Mouse (Mus musculus) ES-CJ7 (cell line): ENCODE data around the gene Bcar3.
"Not testable (repeated sequence)": the region's sequence is repeated elsewhere in the genome, so short reads cannot be mapped to it uniquely, and the experiment has no call there.

ENCODE experiments used
- DNase-seq: peaks from one replicate; pipeline ENCODE4 v3.0.0; 2011; ENCODE audit warnings: low read depth, low spot score

The Bcar3 gene

GRCm38 (mm10) chr3:122293954-122294850 is at the start of gene Bcar3:
Gene Bcar3 (plus strand): TSS chr3:122294136.
- peak; percentile 96 for DNase-seq

DNA sequence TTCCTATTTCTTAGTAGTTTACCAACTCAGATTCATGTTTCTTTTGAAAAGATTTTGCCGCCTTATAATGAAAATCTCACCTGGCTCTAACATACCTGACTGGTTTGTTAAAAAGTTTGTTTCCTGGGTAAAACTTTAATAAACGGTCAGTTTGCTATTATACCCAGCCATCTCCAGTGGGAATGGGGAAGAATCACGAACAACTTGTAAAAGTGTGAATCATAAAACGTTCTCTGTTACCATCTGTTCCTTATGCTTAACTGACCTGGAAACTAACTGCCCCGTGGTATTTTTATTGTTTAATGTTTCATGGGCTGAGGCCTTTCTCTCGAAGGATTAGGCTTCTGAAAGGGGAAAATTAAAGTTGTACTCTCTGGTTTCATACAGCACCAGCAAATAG is 49.2 kb upstream of the Bcar3 start:
- DNase-seq = no peak

DNA sequence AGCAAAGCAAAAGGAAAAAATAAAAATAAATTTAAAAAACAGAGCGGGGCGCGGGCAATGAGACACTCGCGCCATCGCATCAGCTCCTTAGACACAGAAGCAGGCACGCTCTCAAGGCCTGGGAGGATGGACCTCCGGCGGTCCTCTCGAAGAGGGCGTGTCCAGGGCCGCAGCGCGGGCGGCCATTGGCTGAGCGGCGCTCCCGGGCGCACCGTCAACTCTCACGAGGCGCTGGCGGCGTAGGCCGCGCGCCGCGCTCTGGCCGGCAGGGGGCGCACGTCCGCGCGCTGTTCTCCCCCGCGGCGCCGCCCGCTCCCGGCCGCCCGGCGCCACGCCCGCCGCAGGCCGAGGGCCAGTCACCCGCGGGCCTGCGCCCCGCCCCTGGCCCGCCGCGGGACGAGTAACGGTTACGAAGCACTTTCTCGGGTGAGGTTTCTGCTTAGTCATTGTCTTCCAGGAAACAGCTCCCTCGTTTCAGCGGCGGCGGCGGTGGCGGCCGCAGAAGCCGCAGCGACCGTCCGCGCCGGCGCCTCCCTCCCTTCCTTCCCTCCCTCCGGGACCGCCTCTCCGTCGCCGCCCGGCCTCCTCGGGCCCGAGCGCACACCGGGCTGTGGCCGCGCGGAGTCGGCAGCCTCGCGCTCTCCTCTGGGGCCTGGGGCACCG is 48.6 kb upstream of the Bcar3 start, which contains the start of gene Gclm:
TSS of gene Gclm (plus strand) at position 343 of the 663 bp plus-strand sequence.
- peak; percentile 92 for DNase-seq

- DNase-seq = peak; percentile 32
Observed at GRCm38 (mm10) chr3:122245878-122246332, 48.0 kb upstream of the Bcar3 start.

DNA sequence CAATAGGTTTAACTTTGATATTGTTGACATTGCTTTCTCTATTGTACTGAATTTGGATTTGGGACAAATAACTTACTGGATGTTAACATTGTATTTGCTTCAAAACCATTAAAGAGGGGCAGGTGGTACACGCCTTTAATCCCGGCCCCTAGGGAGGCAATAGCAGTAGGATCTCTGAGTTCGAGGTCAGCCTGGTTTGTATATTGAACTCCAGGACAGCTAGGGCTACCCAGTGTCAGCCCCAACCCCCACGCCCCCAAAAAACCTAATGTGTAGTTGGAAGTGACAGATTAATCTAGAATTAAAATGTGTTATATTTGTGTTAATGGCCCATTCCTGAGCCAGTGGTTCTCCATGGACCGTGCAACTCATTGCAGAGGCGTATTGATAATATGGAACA is 47.5 kb upstream of the Bcar3 start:
- DNase-seq = no peak

DNA sequence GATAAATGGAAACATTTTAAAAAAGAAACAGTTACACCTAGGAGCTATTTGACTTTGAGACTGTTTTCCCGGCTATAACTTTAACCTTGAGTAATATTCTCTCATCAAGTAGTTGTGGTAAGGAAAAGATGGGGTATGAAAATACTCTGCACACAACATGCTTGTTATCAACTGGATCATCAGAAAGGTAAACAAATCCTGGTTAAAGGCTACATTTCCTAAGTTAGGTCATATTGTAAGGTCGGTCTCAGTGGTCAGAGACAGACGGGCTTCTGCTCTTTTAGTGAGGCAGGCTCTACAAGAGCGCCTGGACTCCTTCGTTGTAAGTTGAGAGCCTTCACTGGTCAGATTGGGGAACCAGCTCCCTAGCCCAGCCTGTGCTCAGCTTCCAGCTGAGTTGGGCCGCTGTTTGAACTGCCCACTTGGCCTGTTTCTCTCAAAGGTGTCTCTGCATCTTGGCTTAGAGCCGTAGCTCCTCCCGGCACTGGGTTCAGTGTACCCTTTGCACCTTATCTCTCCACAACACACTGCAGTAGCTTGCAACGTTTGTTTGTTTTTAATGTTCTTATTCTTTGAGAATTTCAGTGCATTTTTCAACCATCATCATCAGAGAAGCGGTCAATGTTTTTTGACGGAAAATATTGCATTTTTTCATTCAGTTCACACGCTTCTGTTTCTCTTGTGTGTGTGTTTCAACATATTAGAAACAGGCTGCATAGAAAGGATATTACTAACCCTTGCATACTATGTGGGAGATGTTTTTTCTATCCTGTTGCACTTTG is 46.8 kb upstream of the Bcar3 start:
- DNase-seq = no peak

- DNase-seq = no peak
Observed at GRCm38 (mm10) chr3:122247768-122248100, 46.2 kb upstream of the Bcar3 start.

DNA sequence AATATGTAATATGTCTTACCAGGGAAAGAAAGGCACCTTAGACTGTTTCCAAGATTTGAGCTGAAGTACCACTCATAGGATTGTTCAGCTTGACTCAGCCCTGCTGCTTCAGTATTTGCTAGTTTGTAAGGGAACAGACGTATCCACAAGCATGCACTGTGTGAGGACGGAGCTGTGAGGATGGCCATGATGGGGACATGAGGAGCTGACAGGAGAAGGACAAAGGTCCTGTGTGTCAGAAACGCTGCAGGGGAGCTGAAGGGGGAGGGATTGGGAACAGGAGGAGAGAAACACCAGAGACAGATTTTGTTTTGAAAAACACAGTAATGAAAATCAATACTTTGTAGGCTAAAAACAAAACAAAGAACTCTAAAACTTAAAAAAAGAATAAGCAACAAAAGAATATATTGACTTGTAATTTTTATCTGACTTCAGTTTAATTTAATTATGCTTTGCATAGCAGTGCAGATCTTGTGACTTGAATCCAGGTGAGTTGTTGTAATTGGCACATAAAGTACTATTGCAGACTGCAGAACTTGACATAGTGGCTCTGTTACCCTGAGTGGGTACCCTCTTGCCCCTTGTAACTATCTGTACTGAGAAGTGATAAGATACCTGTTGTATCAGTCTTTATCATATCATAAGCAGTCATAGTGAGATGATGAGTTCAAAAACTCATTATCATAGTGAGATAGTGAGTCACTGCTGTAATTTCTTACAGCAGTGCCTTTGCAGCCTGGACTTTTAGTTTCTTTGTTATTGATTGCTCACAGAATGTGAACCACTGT is 41.3 kb upstream of the Bcar3 start:
- DNase-seq = no peak

DNA sequence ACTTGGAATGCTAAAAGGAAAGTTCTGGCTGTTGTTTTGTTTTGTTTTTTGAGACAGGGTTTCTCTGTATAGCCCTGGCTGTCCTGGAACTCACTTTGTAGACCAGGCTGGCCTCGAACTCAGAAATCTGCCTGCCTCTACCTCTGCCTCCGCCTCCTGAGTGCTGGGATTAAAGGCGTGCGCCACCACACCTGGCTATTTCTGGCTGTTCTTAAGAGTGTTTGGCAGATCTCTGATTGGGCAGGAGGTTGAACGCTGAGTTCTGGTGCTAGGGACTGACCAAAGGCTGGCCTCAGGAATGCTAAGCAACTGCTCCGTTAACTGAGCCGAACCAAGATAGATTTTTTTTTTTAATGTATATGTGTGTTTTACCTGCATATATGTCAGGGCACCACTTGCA is 39.9 kb upstream of the Bcar3 start:
- DNase-seq = not testable (repeated sequence)

GRCm38 (mm10) chr3:122269986-122270385 is 23.9 kb upstream of the Bcar3 start:
- peak; percentile 70 for DNase-seq

GRCm38 (mm10) chr3:122272565-122272964 is 21.4 kb upstream of the Bcar3 start:
- not testable (repeated sequence) for DNase-seq

DNA sequence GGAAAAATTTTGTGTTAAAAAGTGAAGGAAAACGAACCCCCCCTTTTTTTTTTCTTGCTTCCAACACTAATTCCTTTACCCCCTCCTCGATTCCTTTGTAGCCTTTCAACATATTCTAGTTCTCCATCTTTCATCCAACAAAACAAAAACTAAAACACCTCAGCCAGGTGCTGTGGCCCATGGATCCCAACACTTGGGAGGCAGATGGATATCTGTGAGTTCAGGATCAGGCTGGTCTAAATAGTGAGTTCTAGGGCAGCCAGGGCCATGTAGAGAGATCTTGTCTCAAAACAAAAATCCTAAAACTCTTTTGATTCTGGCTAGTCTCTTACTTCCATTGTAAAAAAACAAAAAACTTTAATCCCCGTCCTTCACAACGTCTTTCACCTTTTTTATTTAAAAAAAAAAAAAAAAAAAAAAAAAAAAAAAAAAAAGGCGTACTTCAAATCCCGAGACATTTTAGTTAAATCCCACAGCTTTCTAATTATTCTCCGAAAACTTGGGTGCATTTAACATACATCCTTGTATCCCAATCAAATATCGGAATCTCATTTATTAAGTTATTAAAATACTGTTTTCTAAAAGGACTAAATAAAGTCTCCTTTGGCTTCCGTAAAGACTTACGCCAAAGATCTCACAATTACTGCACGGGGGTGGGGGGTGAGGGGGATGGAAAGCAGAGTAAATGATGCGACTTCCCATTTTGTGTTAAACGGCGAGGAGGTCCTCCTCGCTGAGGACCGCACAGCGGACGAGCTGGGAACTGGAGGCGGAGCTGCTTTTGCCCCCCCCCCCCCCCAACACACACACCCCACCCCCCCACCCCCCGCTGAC is 20.3 kb upstream of the Bcar3 start:
- no peak for DNase-seq

- peak; percentile 97 for DNase-seq
Observed at GRCm38 (mm10) chr3:122274241-122275024, 19.5 kb upstream of the Bcar3 start, which contains the start of gene Dnttip2. Gene Dnttip2 (plus strand): TSS chr3:122274388.

DNA sequence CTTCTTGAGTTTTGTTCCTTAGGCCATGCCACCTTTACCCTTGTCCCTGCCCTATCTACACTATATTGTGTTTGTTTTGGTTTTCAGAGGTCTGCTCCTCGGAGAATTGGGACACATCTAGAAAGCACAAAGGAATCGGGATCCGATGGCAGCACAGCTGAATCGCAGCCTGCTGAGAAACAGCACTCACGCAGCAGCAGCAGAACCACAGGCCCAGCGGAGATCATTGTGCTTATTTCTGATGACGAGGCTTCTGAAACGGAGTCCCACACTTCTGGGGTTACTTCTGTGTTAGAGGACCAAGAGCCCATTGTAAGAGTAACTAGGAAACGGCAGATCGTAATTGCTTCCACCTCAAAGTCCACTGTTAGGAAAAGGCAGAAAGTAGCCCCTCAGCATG is 18.8 kb upstream of the Bcar3 start:
- DNase-seq = no peak

- DNase-seq = no peak
Observed at GRCm38 (mm10) chr3:122287195-122287594, 6.7 kb upstream of the Bcar3 start.

DNA sequence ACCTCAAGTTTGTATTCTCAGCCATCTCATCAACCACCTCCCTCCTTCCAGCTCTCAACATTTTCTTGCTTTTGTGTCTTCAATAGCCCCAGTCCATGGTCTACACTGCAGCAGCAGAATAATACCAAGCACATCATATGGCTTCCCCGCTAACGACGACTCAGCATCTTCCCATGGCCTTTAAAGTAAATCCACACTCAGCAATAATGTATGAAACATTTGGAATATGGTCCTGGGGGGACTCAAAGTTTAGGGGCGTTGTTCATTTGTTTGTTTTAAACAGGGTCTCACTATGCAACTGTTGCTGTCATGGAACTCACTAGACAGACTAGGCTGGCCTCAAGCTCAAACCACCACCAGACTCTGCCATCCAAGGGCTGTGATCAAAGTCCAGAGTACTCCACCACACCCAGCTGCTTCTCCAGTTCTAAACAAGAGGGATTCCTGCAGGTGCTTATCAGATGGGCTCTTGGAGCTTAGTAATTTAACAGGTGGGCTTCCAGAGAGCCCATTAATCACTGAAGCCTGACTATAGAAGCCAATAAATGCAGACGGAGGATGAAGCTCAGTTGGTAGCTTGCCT is 5.2 kb upstream of the Bcar3 start:
- DNase-seq = no peak

DNA sequence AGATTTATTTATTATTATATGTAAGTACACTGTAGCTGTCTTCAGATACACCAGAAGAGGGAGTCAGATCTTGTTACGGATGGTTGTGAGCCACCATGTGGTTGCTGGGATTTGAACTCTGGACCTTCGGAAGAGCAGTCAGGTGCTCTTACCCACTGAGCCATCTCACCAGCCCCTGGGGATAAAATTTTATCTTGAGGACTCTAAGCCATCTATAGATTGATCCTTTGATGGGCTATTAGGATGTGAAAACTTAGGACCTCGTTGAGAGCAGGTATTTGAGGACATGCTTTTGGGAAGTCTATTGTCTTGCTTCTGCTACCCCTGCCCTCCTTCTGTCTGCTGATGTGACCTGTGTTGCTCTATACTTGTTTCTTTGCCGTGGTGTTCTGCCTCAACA is 4.6 kb upstream of the Bcar3 start:
- DNase-seq = not testable (repeated sequence)

DNA sequence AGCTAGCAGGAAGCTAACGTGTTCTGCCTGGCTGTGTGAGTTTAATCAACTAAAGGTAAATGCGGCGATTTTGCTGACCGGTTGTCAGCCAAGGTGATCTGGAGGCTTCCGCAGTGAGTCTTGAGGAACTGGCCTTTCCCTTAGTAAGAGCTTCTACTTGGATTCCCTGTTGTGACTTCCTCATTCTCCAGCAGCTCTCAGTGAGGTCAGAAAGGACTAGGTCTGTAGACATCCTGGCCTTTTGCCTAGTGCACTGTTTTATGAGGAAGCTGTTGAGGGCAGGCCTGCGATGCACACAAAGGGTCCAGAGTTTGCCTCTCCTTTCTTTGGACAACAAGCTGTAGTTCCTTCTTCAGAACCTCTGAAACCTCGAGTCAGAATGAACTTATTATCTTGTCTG is 3.2 kb upstream of the Bcar3 start:
- DNase-seq = no peak

GRCm38 (mm10) chr3:122291828-122292227 is 2.1 kb upstream of the Bcar3 start:
- peak; percentile 71 for DNase-seq
